Mouse (Mus musculus): ENCODE measurements around the gene Neurog3. TPM values are rescaled to one million over a fixed set of nuclear protein-coding genes. Genes with fewer than 3 reads are reported as not detected.

Gene Neurog3
- not detected for polyA plus RNA-seq (2015; fragmentation: Illumina TruSeq; extraction: RNeasy Lipid Tissue Mini Kit (QIAGEN cat#74804); ENCODE audit: insufficient read depth, low replicate concordance)

DNA sequence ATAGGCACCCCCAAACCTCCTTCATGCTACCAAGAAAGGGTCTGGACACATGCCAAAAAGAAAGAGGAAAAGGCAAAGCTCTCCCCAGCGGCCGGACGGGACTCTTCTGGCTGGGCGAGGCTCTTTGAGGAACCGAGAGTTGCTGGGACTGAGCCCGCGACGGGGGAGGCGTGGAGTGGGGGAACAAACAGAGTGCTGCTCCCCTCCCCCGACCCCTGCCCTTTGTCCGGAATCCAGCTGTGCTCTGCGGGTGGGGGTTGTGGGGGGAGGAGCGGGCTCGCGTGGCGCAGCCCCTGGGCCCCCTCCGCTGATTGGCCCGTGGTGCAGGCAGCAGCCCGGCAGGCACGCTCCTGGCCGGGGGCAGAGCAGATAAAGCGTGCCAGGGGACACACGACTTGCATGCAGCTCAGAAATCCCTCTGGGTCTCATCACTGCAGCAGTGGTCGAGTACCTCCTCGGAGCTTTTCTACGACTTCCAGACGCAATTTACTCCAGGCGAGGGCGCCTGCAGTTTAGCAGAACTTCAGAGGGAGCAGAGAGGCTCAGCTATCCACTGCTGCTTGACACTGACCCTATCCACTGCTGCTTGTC lies at the start of gene Neurog3:
Neurog3 (plus strand) TSS at position 400 of the 591 bp plus-strand sequence.

DNA sequence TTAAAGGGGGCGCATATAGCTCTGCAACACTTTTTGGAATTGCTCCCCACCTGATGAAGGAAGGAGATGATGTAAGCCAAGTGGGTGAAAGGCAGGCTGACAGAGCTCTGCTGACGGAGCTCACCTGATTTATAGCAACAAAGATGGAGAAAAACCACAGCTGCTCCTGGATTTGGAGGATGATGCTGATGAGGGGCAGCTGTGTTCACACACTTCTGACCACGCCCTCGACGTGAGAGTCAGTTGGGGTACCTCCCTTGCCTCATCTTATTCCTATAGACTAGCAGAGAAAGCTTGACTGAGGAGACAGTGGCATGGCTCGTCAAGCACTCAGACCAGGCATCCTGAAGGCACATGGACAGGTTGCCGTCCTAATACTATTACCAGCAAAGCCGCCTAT lies 10.9 kb downstream of the Neurog3 start, which contains the start of gene Fam241b:
Fam241b (minus strand) TSS at position 101 of the 400 bp plus-strand sequence.

Other genes with a start within 250 kb of the Neurog3 start
- gene Col13a1, start 154.0 kb upstream of the Neurog3 start, polyA plus RNA-seq (2015; fragmentation: Illumina TruSeq; extraction: RNeasy Lipid Tissue Mini Kit (QIAGEN cat#74804); ENCODE audit: insufficient read depth, low replicate concordance): 1.6 TPM
- gene Fam241b, start 10.8 kb downstream of the Neurog3 start, polyA plus RNA-seq (2015; fragmentation: Illumina TruSeq; extraction: RNeasy Lipid Tissue Mini Kit (QIAGEN cat#74804); ENCODE audit: insufficient read depth, low replicate concordance): 0.23 TPM
- 14.2 TPM for gene Tspan15, start 98.2 kb downstream of the Neurog3 start, polyA plus RNA-seq (2015; fragmentation: Illumina TruSeq; extraction: RNeasy Lipid Tissue Mini Kit (QIAGEN cat#74804); ENCODE audit: insufficient read depth, low replicate concordance)
- not detected for gene Tacr2, start 119.3 kb downstream of the Neurog3 start, polyA plus RNA-seq (2015; fragmentation: Illumina TruSeq; extraction: RNeasy Lipid Tissue Mini Kit (QIAGEN cat#74804); ENCODE audit: insufficient read depth, low replicate concordance)
- 28.4 TPM for gene Hk1, start 246.8 kb downstream of the Neurog3 start, polyA plus RNA-seq (2015; fragmentation: Illumina TruSeq; extraction: RNeasy Lipid Tissue Mini Kit (QIAGEN cat#74804); ENCODE audit: insufficient read depth, low replicate concordance)